Mouse (Mus musculus): ENCODE data around the gene Pygo2. TPM values are rescaled to one million over a fixed set of nuclear protein-coding genes. Genes with fewer than 3 reads are reported as not detected.

Pygo2 gene
- polyA plus RNA-seq, 1 experiment from 2014 or later = 62.4 TPM

DNA sequence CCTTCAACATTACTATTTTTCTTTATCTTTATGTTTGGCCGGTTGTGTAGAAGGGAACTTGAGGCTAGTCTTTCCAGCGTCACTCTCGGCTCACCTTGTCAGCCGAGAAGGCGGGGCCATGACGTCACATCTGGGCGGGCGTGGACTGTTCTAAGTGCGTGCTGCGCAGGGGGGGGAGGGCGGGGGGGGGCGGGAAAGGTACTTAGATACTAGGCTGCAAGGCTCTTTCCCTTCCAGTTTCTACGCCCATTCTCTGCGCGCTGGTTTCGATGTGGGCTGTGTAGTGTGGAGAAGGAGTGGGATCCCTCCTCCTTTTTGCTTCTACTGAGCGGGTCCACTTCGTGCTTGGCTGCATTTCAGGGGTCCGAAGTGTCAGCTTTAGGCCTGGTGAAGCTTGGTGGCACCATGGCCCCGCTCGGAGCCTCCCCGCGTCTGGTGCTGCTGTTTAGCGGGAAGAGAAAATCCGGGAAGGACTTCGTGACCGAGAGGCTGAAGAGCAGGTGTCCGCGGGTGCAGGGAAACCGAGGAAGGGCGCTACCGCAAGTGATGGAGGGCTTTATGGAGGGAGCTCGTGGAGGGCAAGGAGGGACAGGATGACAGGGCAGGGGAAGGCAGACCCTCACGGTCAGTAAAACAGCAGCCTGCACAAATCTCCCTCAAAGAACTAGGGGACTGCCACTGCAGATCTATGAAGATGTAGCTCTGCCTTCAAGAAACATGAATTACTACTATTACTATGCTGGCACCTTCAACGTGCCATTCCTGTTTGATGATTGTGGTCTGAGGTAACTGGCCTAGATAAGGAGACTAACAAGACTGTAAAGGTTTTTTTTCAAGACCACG lies 29.2 kb downstream of the Pygo2 start:
- Histone ChIP-seq H3K9ac (replicated peaks) (peak overlapping the region; percentile 77), H3K9me3 (no peaks in the 10 kb centered on the region), H3K27ac (peak overlapping the region; percentile 91), H3K4me3 (replicated peaks) (peak overlapping the region; percentile 65), H3K4me1 (replicated peaks) (peaks cover 22% of the 10 kb centered on the region), H3K36me3 (peaks cover 11% of the 10 kb centered on the region), H3K4me2 (peak overlapping the region; percentile 66), H3K27me3 (no peaks in the 10 kb centered on the region)
- ATAC-seq (ENCODE audit: insufficient number of reproducible peaks, insufficient read depth, low FRiP score, low TSS enrichment, low read depth) = peak; percentile 82
- under 1% methylated on average over 33 of the region's 36 CpGs for WGBS

DNA sequence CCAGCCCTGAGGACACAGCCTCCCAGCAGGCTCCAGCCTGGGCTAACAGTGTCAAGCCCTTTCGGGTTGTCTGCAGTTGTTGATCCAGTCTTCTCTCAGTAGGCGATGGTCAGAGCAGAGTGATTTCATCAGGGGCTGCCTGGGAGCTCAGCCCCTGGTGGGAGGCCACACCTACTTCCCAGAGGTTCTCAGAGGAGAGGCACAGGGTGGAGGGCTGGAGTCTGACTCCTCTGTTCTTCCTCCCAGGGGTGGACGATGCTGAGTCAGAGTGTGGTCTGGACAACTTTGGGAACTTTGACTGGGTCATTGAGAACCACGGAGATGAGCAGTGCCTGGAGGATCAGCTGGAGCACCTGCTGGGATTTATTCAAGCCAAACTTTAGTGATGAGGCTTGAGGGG lies 38.3 kb downstream of the Pygo2 start:
- ATAC-seq (ENCODE audit: insufficient number of reproducible peaks, insufficient read depth, low FRiP score, low TSS enrichment, low read depth) = no peak
- H3K36me3 ChIP-seq = peaks cover 38% of the 10 kb centered on the region; the same call in 1 of the 2 replicates
- no peak overlapping the region for H3K4me3 ChIP-seq (replicated peaks)
- no peak overlapping the region for H3K9ac ChIP-seq (replicated peaks)
- H3K9me3 ChIP-seq = no peaks in the 10 kb centered on the region
- H3K4me1 ChIP-seq (replicated peaks) = no peaks in the 10 kb centered on the region
- no peak overlapping the region for H3K27ac ChIP-seq
- H3K4me2 ChIP-seq = no peak overlapping the region
- 61% methylated on average over 4 of the region's 4 CpGs for WGBS
- no peaks in the 10 kb centered on the region for H3K27me3 ChIP-seq

DNA sequence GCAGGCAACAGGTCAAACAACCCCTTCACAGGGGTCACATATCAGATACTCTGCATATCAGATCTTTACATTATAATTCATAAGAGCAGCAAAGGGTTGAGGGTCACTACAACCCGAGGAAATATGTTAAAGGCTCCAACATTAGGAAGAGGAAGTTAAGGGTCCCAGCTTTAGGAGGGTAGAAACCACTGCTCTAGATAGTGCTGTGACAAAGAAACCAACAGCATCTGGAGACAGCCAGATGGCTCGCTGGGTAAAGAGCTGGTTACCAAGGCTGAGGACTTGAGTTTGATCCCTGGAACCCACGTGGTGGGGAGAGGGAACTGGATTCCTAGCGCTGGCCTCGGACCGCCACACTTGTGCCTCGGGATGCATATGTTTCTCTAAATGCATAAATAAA lies 42.3 kb downstream of the Pygo2 start:
- Histone ChIP-seq H3K4me2 (no peak overlapping the region), H3K9ac (replicated peaks) (no peak overlapping the region), H3K9me3 (no peaks in the 10 kb centered on the region), H3K36me3 (peaks cover 28% of the 10 kb centered on the region; the same call in 1 of the 2 replicates), H3K27me3 (no peaks in the 10 kb centered on the region), H3K27ac (no peak overlapping the region), H3K4me3 (replicated peaks) (no peak overlapping the region), H3K4me1 (replicated peaks) (no peaks in the 10 kb centered on the region)
- 84% methylated on average over 7 of the region's 7 CpGs for WGBS
- ATAC-seq (ENCODE audit: insufficient number of reproducible peaks, insufficient read depth, low FRiP score, low TSS enrichment, low read depth) = no peak

DNA sequence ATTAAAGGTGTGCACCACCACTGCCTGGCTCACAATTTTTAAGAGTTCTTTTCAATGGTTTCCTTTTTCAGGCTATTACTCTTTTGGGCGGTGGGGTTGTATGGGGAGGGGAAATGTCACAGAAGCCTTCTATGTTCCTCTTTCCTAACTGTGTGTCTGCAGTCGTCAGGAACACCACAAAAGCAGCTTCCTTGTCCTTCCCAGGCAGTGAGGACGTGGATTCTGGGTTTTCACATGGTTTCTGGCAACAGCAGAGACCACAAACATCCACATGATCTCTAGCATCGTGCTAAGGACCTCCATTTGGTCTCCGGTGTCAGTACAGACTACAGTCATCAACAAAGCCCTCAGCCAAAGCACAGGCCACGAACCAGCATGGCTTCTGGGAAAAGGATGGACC lies 43.8 kb downstream of the Pygo2 start:
- no peak for ATAC-seq (ENCODE audit: insufficient number of reproducible peaks, insufficient read depth, low FRiP score, low TSS enrichment, low read depth)
- Histone ChIP-seq H3K4me1 (replicated peaks) (no peaks in the 10 kb centered on the region), H3K27ac (no peak overlapping the region), H3K36me3 (peaks cover 12% of the 10 kb centered on the region; the same call in 1 of the 2 replicates), H3K9ac (replicated peaks) (no peak overlapping the region), H3K4me3 (replicated peaks) (no peak overlapping the region), H3K9me3 (no peaks in the 10 kb centered on the region), H3K27me3 (no peaks in the 10 kb centered on the region), H3K4me2 (no peak overlapping the region)
- WGBS = 76% methylated on average over 6 of the region's 6 CpGs

DNA sequence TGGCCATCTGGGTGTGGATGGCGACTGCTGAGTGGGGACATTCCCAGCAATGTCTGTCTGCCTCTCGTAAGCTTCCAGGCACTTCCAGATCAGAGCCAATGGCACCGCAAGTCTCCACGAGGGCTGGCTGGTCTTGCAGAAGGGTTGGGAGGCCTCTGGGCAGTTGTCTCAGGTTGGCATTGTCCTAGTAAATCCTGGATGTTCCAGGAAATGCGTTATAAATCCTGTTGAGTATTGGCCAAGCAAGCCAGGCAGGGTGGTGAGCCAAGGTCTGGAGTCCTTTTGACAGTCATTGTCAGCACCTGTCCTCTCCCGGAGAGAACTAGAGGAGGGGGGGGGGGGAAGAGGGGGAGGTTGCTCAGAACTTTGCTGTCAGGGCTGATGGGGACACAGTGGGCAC lies 49.0 kb downstream of the Pygo2 start:
- no peak overlapping the region for H3K4me2 ChIP-seq
- no peak for ATAC-seq (ENCODE audit: insufficient number of reproducible peaks, insufficient read depth, low FRiP score, low TSS enrichment, low read depth)
- WGBS = 75% methylated on average over 6 of the region's 6 CpGs

DNA sequence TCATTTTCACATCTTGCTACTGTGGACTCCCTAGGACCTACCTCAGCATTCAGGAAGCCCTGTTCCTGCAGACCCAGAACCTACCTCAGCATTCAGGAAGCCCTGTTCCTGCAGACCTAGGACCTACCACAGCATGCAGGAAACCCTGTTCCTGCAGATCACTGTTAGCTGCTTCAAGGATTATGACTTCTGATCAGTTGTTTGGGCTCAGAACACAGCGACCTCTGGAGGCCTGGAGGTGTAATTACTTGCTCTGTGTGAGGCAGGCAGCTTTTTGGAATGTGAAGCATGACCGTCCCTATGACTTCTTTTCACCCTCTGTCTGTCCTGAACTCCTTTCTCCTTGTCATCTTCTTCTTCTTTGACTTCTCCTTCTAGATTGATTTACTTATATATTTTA lies 51.5 kb downstream of the Pygo2 start:
- 0 out of 2 replicates have a peak, but pooled peaks cover 7% of the 10 kb centered on the region for H3K27me3 ChIP-seq
- ATAC-seq (ENCODE audit: insufficient number of reproducible peaks, insufficient read depth, low FRiP score, low TSS enrichment, low read depth) = no peak
- H3K9ac ChIP-seq (replicated peaks) = no peak overlapping the region
- 40% methylated on average over 2 of the region's 2 CpGs for WGBS
- H3K36me3 ChIP-seq = no peaks in the 10 kb centered on the region
- H3K4me2 ChIP-seq = no peak overlapping the region
- no peaks in the 10 kb centered on the region for H3K4me1 ChIP-seq (replicated peaks)
- no peak overlapping the region for H3K4me3 ChIP-seq (replicated peaks)
- H3K27ac ChIP-seq = no peak overlapping the region
- no peaks in the 10 kb centered on the region for H3K9me3 ChIP-seq

More for the DNA sequence above, 49.0 kb downstream of the Pygo2 start:
- no peaks in the 10 kb centered on the region for H3K27me3 ChIP-seq
- no peaks in the 10 kb centered on the region for H3K9me3 ChIP-seq
- H3K4me3 ChIP-seq (replicated peaks) = no peak overlapping the region
- H3K27ac ChIP-seq = no peak overlapping the region
- H3K9ac ChIP-seq (replicated peaks) = no peak overlapping the region
- no peaks in the 10 kb centered on the region for H3K36me3 ChIP-seq
- no peaks in the 10 kb centered on the region for H3K4me1 ChIP-seq (replicated peaks)

DNA sequence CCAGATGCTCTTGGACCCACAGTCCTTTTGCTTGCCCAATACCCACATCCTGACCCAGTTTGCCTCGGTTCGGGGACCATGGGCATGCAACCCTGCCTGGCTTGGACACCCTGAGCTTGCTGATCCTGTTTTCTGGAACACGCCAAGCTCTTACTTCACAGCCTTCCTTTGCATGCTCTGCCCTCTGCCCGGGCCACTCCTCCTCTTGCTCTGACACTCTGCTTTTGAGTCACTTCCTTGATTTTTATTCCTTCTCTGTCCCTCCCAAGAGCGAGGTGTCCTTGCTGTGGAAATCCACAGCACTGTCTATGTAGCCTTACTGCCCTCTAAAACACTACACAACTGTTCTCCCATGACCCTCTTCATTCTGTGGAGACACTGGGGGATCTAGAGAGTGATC lies 52.2 kb downstream of the Pygo2 start:
- no peaks in the 10 kb centered on the region for H3K36me3 ChIP-seq
- H3K9ac ChIP-seq (replicated peaks) = no peak overlapping the region
- no peak overlapping the region for H3K4me3 ChIP-seq (replicated peaks)
- no peak for ATAC-seq (ENCODE audit: insufficient number of reproducible peaks, insufficient read depth, low FRiP score, low TSS enrichment, low read depth)
- WGBS = 87% methylated on average over 5 of the region's 5 CpGs
- H3K4me1 ChIP-seq (replicated peaks) = no peaks in the 10 kb centered on the region
- peaks cover 12% of the 10 kb centered on the region for H3K27me3 ChIP-seq
- H3K9me3 ChIP-seq = no peaks in the 10 kb centered on the region
- H3K27ac ChIP-seq = no peak overlapping the region
- H3K4me2 ChIP-seq = no peak overlapping the region

Other genes starting within 250 kb of the Pygo2 start
- 27.4 and 33.8 TPM in 2 replicates for gene Fam189b, start 247.1 kb upstream of the Pygo2 start, polyA plus RNA-seq (2016; fragmentation: Nextera tagmentation; extraction: Ambion mirVana)
- gene Gba, start 227.3 kb upstream of the Pygo2 start, polyA plus RNA-seq (2016; fragmentation: Nextera tagmentation; extraction: Ambion mirVana) = 26.3 and 28.8 TPM in 2 replicates
- gene Thbs3, start 215.0 kb upstream of the Pygo2 start, polyA plus RNA-seq (2016; fragmentation: Nextera tagmentation; extraction: Ambion mirVana) = 44.2 and 52.7 TPM in 2 replicates
- 212 and 217 TPM in 2 replicates for gene Mtx1, start 203.1 kb upstream of the Pygo2 start, polyA plus RNA-seq (2016; fragmentation: Nextera tagmentation; extraction: Ambion mirVana)
- gene Muc1, start 201.2 kb upstream of the Pygo2 start, polyA plus RNA-seq (2016; fragmentation: Nextera tagmentation; extraction: Ambion mirVana) = 0.53 and 1.0 TPM in 2 replicates
- gene Krtcap2, start 184.2 kb upstream of the Pygo2 start, polyA plus RNA-seq (2016; fragmentation: Nextera tagmentation; extraction: Ambion mirVana) = 316 and 333 TPM in 2 replicates
- gene Trim46, start 183.9 kb upstream of the Pygo2 start, polyA plus RNA-seq (2016; fragmentation: Nextera tagmentation; extraction: Ambion mirVana) = 6.1 and 6.3 TPM in 2 replicates
- gene Dpm3, start 170.9 kb upstream of the Pygo2 start, polyA plus RNA-seq (2016; fragmentation: Nextera tagmentation; extraction: Ambion mirVana) = 93.9 and 102 TPM in 2 replicates
- gene Slc50a1, start 159.6 kb upstream of the Pygo2 start, polyA plus RNA-seq (2016; fragmentation: Nextera tagmentation; extraction: Ambion mirVana) = 58.5 and 66.3 TPM in 2 replicates
- 36.9 and 40.4 TPM in 2 replicates for gene Efna1, start 149.1 kb upstream of the Pygo2 start, polyA plus RNA-seq (2016; fragmentation: Nextera tagmentation; extraction: Ambion mirVana)
- gene Efna3, start 107.2 kb upstream of the Pygo2 start, polyA plus RNA-seq (2016; fragmentation: Nextera tagmentation; extraction: Ambion mirVana) = 17.6 and 21.3 TPM in 2 replicates
- gene Efna4, start 92.2 kb upstream of the Pygo2 start, polyA plus RNA-seq (2016; fragmentation: Nextera tagmentation; extraction: Ambion mirVana) = 53.2 and 55.1 TPM in 2 replicates
- 27.0 and 32.1 TPM in 2 replicates for gene Adam15, start 80.2 kb upstream of the Pygo2 start, polyA plus RNA-seq (2016; fragmentation: Nextera tagmentation; extraction: Ambion mirVana)
- 0.18 and 0.20 TPM in 2 replicates for gene Dcst2, start 68.2 kb upstream of the Pygo2 start, polyA plus RNA-seq (2016; fragmentation: Nextera tagmentation; extraction: Ambion mirVana)
- 0.26 and 0.40 TPM in 2 replicates for gene Dcst1, start 65.0 kb upstream of the Pygo2 start, polyA plus RNA-seq (2016; fragmentation: Nextera tagmentation; extraction: Ambion mirVana)
- 0.79 and 1.2 TPM in 2 replicates for gene Zbtb7b, start 35.4 kb upstream of the Pygo2 start, polyA plus RNA-seq (2016; fragmentation: Nextera tagmentation; extraction: Ambion mirVana)
- 1.0 TPM in 1 of 2 replicates, not detected in the other for gene Lenep, start 27.4 kb upstream of the Pygo2 start, polyA plus RNA-seq (2016; fragmentation: Nextera tagmentation; extraction: Ambion mirVana)
- gene Flad1, start 18.3 kb upstream of the Pygo2 start, polyA plus RNA-seq (2016; fragmentation: Nextera tagmentation; extraction: Ambion mirVana) = 25.0 and 26.4 TPM in 2 replicates
- gene Cks1b, start 11.8 kb upstream of the Pygo2 start, polyA plus RNA-seq (2016; fragmentation: Nextera tagmentation; extraction: Ambion mirVana) = 585 and 619 TPM in 2 replicates
- 84.4 and 90.9 TPM in 2 replicates for gene Shc1, start 11.8 kb upstream of the Pygo2 start, polyA plus RNA-seq (2016; fragmentation: Nextera tagmentation; extraction: Ambion mirVana)
- 27.4 and 28.5 TPM in 2 replicates for gene Pbxip1, start 6.5 kb downstream of the Pygo2 start, polyA plus RNA-seq (2016; fragmentation: Nextera tagmentation; extraction: Ambion mirVana)
- gene Pmvk, start 24.3 kb downstream of the Pygo2 start, polyA plus RNA-seq (2016; fragmentation: Nextera tagmentation; extraction: Ambion mirVana) = 53.4 and 55.1 TPM in 2 replicates
- gene Kcnn3, start 90.0 kb downstream of the Pygo2 start, polyA plus RNA-seq (2016; fragmentation: Nextera tagmentation; extraction: Ambion mirVana) = 1.6 and 1.9 TPM in 2 replicates